Mouse (Mus musculus): ENCODE data around the gene Cluh. TPM values are rescaled to one million over a fixed set of nuclear protein-coding genes. Genes with fewer than 3 reads are reported as not detected.

The Cluh gene
- total RNA-seq, 2 experiments from 2014 or later, result 217 to 220 TPM

DNA sequence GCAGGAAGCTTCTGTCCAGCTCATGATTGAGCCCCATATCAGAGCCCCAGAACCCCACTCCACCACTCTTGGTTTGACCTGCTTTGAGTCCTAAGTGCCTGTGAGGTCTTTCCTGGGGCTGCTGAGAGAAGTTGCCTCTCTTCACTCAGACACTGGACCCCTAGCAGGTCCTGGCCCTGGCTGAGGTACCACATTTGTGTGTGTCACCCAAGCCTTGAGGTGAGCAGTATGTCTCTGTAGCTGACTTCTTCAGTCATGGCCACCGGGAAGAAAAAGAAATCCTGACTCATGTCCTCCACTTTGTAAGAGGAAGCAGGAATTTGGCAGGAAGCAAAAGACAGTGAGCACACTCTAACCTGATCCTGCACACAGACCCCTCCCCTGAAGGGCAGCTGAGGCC is 9.7 kb upstream of the Cluh start:
- no peak for DNase-seq (ENCODE audit: low spot score in 2 of 2)

DNA sequence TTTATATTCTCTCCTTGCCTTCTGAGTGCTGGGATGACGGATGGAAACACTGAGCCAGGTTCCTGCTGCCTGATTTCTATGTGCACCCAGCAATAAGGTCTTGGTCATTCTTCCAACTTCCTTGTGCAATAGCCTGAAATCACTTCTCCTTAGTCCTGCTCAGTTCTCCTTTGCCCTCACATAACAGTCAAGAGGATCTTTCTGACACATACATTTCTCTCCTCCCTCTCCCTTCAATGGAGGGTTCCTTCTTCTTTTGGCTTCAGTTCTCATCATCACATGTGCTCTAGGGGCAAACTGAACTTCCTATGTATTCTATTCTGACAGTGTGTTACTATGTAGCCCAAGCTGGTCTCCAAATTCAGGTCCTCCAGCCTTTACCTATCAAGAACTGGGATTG is 1.3 kb upstream of the Cluh start:
- DNase-seq (ENCODE audit: low spot score in 2 of 2), result no peak

DNA sequence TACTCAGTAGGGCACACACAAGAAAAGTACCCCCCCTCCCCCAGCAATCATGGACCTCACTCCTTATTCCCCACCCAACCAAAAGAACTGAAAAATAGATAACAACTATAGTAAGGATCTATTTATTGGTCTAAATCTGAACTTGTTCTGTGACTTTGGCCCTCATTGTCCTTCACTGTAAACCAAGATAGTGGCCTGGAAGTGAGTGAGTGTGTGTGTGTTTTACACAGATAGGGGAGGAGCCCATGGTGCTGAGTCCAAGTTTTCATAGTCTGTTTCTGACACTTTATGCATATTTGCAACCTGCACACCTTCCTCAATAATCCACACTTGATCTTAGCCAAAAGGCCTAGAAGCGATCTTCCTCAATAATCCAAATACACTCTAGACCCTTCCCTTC is 619 bp upstream of the Cluh start:
- no peak for DNase-seq (ENCODE audit: low spot score in 2 of 2)

DNA sequence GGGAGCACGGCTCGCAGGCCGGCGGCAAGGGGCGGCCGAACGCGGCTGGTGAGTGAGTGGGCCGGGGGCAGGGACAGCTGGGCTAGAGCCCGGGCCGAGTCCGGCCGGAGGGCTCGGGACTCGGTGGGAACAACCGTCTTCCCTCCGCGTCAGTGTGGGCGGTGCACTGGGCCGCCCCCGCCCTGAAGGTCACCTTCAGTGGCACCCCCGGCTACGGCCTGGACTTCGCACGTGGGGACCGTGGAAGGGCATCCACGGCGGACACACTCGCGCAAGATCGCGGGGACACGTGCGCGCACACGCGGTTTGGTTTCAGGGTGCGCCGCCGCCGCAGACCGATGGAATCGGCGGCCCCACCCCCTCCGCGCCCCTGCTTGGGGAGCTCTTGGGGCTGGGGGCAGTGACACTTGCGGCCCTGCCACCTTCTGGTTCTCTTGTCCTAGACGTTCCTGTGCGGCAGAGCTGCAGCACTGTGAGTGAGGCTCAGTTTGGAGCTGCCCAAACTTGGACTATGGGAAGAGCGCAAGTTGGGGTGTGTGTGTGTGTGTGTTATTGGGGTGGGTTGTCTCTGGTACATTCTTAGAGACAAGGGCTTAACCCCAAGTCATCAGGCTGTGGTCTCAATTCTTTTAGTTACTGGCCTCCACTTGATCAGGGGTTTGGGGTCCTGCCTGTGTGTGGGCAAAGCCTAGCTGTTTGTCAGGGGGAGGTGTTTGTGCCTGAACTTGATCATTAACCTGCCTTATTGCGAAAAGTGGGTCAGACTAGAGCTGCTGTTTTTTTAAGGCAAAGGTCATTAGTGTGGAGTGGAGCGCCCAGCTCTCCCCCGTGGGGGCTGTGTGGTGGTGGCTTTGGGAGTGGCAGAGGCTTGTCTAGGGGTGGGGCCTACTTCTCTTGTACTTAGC is 604 bp downstream of the Cluh start:
- no peak for DNase-seq (ENCODE audit: low spot score in 2 of 2)

DNA sequence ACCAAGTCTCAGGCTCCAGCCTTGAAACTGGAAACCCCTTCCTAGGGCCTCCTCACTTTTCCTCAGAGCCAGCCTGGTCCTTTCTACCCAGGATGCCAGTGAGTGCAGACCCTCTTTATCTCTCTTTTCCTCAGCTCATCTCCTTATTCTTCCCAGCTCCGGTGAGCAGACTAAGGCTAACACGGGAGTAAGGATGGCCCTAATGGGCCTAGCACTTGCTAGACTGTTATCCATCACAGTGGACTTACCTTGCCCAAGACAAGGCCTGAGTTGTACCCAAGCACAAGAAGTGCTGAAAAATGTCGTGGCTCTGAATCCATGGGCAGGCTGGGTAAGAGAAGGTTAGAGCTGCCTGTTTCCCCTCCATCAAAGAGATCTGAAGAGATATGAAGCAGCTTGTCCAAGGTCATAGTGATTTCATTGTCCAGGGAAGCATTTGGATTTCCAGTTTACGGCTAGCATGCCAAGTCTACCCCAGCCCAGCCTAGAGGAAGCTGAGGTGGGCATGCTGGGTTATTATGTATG is 1.3 kb downstream of the Cluh start:
- no peak for DNase-seq (ENCODE audit: low spot score in 2 of 2)

DNA sequence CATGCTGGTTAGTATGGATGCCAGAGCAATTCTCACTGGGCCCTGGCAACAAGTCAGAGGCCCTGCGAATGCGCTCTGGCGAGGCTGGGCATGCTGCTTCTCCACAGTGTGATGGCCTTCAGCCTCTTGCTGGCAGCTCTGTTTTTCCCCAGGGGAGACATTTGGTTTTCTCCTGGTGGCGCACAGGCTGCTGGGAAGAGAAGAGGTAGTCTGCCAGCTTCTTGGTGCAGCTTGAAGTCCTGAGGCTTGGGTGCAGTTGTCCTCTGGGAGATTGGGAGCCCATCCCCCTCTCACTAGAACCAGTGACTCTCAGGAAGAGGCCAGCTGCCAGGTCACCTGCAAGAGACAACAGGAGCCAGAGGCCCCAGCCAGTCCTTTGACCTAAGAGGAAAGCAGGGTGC is 3.5 kb downstream of the Cluh start:
- DNase-seq (ENCODE audit: low spot score in 2 of 2), result peak in 1 of 2 experiments; percentile 53

DNA sequence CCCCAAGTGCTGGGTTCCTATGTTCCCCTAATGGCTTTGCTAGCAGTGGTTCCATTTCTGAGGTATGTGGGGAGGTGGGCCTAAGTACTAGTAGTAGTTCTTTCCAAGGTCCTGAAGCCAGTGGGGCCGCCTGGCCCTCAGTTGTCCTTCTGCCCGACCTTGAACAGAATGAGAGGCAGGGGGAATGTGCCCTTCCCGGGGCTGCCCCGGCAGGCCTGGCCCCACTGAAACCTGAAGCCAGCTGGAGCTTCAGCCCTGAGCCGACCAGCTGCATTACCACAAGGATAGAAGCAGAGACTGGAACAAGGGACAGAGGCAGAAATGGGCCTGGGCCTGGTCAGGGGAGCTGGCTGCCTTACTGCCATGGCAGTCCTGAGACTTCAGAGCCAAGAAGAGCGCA is 4.1 kb downstream of the Cluh start:
- DNase-seq (ENCODE audit: low spot score in 2 of 2), result peak in 1 of 2 experiments; percentile 43

DNA sequence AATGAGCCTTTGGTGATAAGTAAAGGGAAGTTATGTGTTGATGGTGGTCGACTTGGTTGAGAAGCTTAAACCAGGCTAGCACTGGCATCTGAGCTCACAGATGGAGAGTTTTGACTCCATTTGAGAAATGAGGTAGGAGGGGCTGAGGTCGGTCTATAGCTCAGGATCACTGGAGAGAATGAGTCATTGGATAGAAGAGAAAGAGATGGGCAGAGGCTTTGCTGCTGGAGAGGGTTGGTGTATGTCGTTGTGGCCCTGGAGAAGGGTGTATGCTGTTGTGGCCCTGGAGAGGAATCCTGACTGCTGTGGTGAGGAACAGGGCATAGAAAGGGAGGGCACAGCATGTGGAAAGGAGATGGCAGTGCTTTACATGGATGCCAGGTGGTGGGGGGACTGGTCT is 6.6 kb downstream of the Cluh start:
- DNase-seq (ENCODE audit: low spot score in 2 of 2), result no peak

DNA sequence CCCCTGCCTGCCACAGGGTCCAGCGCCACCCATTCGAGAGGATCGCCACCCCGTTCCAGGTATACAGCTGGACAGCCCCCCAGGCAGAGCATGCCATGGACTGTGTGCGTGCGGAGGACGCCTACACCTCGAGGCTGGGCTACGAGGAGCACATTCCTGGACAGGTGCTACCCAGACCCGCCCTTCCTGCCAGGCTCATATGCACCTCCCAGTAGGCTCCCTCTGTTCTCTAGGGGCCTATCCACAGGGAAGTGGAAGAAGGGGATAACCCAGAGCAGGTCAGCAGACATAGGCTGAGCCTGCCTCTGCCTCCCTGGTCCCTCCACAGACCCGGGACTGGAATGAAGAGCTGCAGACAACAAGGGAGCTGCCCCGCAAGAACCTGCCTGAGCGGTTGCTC is 11.0 kb downstream of the Cluh start:
- DNase-seq (ENCODE audit: low spot score in 2 of 2), result no peak

DNA sequence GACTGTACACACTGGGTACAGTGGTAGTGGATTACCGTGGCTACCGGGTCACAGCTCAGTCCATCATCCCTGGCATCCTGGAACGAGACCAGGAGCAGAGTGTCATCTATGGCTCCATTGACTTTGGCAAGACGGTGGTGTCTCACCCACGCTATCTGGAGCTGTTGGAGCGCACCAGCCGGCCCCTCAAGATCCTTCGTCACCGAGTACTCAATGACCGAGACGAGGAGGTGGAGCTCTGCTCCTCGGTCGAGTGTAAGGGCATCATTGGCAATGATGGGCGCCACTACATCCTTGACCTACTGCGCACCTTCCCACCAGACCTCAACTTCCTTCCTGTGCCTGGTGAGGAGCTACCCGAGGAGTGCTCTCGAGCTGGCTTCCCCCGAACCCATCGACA is 12.3 kb downstream of the Cluh start:
- DNase-seq (ENCODE audit: low spot score in 2 of 2), result no peak

DNA sequence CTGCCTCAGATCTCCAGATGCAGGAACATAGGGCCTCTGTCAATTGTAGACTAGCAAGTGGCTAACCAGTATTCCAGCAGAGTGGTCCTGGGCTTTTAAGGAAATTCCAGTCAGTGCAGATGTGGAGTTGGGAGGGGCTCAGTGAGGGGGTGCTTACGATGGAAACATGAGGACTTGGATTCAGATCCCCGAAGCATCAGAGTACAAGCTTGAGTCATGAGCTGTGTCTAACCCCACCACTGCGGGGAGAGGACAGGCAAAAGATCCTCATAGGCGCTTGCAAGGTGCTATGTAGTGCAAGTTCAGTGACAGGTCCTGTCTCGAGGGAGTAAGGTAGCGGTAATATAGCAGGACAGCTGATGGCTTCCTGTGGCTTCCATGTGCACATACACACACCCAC is 12.9 kb downstream of the Cluh start:
- no peak for DNase-seq (ENCODE audit: low spot score in 2 of 2)

DNA sequence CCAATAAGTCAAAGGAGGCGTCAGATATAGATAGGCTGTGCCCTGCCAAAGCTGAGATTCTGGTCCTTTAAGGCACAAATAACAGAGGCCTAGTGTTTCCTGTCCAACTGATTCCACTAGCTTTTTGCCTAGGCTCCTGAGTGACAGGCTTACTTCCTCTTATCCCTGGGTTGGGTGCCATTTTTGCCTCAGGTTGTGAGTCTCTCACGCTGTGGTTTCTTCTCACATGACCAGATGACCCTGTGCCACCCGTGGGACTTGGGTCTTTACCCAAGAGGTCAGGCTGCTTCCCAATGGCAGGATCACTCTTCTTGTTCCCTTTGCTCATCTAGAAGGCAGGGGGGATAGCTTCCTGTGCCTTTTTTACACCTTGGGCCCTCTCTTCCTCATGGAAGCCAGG is 15.0 kb downstream of the Cluh start:
- DNase-seq (ENCODE audit: low spot score in 2 of 2), result no peak

DNA sequence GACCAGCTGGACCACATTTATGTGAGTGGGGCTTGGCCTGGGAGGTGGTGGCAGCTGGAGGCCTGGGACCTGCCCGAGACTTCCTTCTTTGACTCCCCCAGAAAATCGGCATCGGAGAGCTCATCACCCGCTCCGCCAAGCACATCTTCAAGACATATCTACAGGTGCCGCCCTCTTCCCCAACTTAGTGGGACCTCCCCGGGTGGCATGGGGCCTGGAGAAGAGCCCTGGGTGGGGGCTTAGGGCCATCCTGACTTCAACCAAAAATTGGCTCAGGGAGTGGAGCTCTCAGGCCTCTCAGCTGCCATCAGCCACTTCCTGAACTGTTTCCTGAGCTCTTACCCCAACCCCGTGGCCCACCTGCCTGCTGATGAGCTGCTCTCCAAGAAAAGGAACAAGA is 15.6 kb downstream of the Cluh start:
- DNase-seq (ENCODE audit: low spot score in 2 of 2), result no peak

DNA sequence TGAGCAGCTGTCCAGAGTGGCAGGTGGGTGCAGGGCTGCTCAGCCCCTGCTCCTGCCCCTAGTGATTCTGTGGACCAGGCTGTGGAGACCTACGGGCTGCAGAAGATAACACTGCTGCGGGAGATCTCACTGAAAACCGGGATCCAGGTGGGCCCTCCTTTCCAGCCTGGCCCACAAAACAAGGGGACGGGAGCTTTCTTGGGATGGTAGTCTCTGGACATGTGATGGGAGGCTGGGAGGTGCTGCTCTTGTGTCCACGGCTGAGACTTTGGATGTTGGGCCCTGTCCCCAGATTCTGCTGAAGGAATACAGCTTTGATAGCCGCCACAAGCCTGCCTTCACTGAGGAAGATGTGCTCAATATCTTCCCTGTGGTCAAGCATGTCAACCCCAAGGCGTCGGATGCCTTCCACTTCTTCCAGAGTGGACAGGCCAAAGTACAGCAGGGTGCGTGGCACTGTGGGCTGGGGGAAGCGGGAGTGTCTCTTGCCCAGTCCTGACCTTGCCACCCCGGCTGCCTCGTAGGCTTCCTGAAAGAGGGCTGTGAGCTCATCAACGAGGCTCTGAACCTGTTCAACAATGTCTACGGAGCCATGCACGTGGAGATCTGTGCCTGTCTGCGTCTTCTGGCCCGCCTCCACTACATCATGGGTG is 16.5 kb downstream of the Cluh start:
- no peak for DNase-seq (ENCODE audit: low spot score in 2 of 2)

DNA sequence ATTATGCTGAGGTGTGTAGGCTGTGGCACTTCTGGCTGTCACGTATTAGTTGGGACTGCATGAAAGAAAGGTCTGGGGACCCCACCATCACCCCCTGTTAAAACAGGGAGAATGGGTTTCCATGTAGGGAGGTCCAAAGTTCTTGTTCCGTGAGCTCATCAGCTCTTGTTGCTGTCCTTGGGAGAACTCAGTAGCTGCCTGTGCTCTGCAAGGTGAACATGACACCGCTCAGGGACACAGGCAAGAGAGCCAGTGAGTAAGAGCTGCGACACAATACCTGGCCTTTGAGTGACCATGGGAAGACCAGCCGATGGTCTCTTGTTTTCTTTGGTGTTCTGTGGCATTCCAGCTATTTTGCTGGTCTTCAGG is 17.0 kb downstream of the Cluh start:
- no peak for DNase-seq (ENCODE audit: low spot score in 2 of 2)

DNA sequence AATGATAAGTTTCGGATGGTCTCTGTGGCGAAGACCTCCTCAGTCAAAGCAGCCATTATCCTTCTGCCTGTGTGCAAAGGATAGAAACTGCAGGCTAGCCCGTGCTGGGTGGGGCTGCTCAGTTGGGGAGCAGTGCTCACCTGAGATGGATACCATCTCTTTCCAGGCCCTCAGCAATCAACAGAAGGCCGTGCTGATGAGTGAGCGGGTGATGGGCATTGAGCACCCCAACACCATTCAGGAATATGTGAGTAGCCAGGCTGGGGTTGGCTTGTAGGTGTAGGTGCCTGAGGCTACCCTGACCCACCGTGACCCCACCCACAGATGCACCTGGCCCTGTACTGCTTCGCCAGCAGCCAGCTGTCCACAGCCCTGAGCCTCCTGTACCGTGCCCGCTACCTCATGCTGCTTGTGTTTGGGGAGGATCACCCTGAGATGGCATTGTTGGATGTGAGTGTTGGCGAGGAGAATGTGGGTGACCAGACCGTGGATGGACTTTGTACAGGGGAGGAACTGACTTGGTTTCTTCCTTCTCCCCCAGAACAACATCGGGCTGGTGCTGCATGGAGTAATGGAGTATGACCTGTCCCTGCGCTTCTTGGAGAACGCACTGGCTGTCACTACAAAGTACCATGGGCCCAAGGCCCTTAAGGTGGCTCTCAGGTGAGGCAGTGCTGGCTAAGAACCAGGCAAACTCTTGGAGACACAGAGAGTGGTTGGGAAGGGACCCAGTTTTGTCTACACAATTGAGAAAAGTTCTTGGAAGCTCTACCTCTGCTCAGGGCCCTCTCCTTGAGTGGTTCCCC is 17.7 kb downstream of the Cluh start:
- DNase-seq (ENCODE audit: low spot score in 2 of 2), result no peak

DNA sequence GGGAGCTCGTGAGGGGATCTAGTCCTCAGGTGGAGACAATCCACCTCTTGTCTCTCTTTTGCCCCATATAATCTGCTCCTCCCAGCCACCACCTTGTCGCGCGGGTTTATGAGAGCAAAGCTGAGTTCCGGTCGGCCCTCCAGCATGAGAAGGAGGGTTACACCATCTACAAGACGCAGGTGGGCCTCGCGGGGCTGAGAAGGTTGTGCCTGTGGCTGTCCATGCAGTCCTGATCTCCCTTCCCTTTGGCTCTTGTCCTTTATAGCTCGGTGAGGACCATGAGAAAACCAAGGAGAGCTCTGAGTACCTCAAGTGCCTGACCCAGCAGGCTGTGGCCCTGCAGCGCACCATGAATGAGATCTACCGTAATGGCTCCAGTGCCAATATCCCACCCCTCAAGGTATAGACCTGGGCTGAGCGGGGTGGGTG is 18.3 kb downstream of the Cluh start:
- DNase-seq (ENCODE audit: low spot score in 2 of 2), result no peak

DNA sequence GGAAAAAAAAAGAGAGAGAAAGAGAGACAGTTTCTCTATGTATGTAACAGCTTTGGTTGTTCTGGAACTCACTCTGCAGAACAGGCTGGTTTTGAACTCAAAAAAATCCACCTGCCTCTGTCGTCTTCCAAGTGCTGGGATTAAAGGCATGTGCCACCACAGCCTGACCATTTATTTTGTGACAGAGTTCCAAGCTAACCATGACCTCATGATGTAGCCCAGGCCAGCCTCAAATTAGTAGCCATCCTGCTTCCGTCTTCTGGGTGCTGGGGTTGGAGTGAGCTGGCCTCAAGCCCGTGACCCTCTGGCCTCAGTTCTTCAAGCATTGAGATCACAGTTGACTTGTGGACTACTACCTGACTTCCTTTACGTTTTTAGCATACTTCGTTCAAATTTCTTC is 19.2 kb downstream of the Cluh start:
- DNase-seq (ENCODE audit: low spot score in 2 of 2), result no peak

DNA sequence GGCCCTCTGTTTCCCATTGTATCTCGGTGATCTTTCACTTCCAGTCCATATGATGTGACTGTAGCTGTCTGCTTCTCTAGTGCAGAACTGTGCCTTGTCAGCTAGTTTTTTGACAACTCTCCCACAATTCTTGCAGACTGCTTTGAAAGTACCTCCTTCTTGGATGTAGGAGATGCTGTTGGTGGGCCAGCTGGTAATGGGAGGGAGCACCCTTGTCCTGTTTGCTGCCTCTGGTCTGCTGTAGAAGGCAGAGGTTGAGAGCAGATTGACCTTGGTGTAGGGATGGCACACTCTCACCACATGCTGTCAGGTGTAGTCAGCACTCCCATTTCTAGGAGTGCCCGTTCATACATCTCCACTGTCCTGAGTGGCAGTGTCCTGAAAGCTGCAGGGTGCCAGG is 19.7 kb downstream of the Cluh start:
- DNase-seq (ENCODE audit: low spot score in 2 of 2), result no peak

DNA sequence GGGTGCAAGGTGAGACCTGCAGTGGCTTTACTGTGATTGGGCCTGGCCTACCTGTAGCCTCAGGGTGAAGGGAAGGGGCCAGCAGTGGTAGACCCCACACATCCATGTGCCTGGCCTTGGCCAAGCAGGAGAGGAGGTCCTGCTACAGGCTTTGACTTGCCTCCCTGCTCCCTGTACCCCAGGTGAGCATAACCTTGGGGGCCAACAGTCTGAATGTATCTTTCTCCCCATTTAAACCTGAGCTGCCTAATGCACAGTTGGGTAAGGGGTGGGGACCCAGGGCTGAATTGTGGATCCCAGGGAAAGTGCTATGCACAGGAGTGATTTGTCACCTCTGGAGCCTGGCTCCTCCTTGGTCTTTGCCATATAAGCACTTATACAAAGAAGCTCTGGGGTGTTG is 20.9 kb downstream of the Cluh start:
- DNase-seq (ENCODE audit: low spot score in 2 of 2), result no peak

DNA sequence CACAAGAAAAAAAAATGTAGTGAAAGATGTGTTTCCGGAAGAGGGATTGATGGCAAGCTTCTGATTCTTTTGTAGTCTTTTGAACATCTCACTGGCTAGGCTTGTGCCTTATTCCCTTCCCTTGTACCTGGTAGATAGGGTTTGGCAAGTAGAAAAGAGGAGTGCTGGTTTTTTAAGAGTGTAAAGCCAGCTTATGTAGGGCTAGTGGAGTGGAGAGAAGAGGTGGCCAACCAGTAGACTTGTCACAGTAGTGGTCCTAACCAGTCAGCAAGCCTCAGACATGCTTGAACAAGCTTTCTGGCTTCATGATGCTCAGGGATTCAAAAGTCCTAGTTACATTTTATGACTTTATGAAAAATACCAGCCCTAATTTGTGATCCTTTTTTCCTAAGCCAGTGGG is 21.7 kb downstream of the Cluh start:
- no peak for DNase-seq (ENCODE audit: low spot score in 2 of 2)

DNA sequence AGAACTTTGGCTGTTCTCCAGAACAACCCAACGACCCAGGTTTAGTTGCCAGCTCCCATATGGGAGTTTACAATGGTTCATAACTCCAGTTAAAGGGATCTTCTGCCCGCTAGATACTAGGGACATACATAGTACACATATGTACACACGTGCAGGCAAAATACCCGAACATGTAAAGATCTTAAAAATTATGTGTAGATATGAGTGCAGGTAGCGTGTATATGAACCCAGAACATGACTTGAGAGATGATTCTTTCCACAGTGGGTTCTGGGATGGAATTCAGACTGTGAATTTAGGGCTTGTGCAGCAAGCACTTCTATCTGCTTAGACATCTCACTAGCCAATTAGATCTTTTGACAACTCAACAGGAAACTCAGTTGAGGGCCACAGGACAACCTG is 22.5 kb downstream of the Cluh start:
- no peak for DNase-seq (ENCODE audit: low spot score in 2 of 2)

Measured in adrenal gland, postnatal 4 days (tissue).